Mouse (Mus musculus): ENCODE measurements at regions not wholly inside any gene's neighbourhood (a gene's known extent, or its start where the extent isn't known, plus 50 kb on each side); places are given as distances from the start of the nearest gene placed in this dataset.

DNA sequence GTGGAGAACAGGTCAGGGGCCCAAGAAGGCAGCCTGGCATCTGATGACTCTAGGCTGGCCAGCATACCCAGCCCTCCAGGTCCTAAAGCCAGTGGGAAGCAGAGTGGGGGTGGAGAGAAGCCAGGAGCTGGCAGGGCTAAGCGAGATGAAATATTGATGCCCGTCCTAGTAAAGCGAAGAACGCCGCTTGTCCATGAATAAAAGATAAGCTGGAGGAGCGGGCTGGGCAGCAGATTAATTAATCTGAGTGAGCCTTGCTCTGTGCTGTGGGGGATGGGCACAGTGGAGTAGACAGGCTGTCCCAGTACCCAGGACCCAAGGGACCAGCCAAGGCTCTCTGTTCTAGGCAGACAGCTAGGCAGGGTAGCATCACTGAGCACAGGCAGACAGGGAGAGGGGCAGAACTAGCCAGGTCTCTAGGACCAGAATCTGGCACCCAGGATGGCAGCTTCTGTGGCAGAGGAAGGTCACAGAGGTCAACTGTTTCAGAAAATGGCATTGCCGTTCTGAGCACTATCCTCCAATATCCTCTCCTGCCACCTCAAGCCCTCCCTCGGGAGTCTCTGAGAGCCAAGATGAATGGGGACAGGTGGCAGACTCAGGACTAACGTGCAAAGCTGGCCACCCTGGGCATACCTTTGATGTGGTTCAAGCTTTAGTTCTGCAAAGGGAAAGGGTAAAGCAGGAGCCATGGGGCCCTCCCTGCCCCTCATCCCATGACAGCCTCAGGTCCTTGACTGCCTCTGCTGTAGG lies 73.0 kb upstream of the Thy1 start:
- no peak for TF ChIP-seq CTCF (IDR thresholded peaks at IDR 0.05; ENCODE audit: low read depth)
- TF ChIP-seq EP300 (IDR thresholded peaks at IDR 0.05; ENCODE audit: low read depth) = no peak
